Mouse (Mus musculus) CD8-positive naive resting alpha-beta T cell, adult 2 months (primary cell): ENCODE measurements around the gene Pex14.

Experiments
- DNase-seq, 2 experiments: peaks; one replicate each; pipeline ENCODE4 v3.0.0; 2022; ENCODE audit warnings: low read depth in 2 of 2, low spot score in 2 of 2

Gene Pex14

DNA sequence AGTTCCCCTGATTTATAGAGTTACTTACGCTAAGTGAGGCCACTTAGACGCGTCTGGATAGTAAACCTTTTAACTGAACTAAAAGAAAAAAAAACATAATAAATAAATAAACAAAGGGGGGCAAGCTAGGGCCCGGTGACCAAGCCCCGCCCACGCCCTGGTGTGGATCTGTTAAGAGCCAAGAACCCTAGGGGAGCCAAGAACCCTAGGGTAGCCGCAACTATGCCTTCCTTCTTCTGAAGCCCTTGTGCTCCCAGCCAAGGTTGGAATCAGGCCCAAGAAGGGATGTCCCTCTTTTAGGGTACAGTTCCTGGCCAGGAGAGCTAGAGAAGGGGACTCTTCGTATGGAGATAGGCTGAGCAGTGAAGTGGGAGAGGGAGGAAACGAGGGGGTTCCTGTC is 176.3 kb downstream of the Pex14 start:
- DNase-seq: no peak

- DNase-seq: no peak
Measured at GRCm38 (mm10) chr4:148922221-148922700, 177.4 kb downstream of the Pex14 start.

DNA sequence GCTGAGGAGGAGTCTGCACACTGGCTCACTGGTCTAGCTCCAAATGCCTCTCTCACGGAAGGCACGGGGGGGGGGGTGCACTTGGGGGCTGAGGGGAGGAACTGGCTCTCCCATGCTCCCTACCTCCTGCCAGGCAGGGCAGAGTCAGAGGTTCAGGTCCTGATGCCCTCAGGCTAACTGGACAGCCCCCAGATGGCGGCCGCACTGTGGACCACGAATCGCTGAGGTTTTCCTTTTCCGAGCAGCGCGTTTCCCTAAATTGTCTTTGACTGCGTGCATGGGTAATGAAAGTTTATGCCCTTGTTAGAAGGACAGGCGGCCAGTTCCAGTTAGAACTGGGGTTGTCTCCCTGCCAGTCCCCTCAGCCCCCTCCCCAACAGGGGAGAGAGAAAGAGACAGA is 179.1 kb downstream of the Pex14 start:
- DNase-seq: no peak

GRCm38 (mm10) chr4:148918707-148919447 is 180.8 kb downstream of the Pex14 start:
- no peak for DNase-seq

- DNase-seq: no peak
Measured at GRCm38 (mm10) chr4:148915849-148916248, 183.8 kb downstream of the Pex14 start.

- DNase-seq: no peak
Measured at GRCm38 (mm10) chr4:148914863-148915622, 184.6 kb downstream of the Pex14 start.

DNA sequence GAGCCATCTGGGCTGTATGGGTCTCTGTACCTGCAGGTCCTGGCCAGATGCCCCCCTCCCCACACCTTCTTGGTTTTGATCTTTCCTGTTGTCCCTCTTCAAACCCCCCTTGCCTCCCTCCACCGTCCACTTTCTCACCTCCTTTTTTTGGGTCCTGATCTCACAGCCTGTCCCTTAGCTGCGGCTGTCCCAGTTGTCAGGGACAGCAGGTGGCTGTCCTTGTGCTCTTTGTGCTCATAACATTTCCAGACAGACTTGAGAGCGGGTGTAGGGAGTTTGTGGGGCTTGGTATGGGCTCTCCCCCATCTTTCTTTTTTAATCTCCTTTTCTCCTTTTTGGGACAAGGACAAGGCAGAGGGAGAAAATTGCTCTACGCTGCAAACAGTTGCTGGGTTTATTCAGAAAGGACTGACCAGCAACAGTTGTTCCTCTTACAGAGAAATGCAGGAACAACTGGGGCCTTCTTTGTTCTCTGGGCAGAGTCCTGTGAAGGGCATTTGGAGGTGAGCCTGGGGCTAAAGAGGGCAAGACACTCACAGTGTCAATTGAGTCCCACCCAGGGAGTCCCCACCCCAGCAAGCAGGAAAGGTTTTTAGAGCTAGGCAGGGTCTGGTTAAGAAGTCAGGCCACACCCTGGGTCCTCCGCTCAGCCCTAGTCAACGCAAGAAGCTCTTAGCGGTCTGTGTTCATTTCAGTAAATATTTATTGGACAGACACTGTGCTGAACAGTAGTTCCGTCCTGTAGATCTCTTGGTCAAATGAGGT is 186.7 kb downstream of the Pex14 start:
- no peak for DNase-seq

GRCm38 (mm10) chr4:148912134-148912533 is 187.5 kb downstream of the Pex14 start:
- DNase-seq: no peak
